Mouse (Mus musculus) E14TG2a.4 (cell line): Measurements from ENCODE around the gene Mast4.

Source experiments
- H3K27me3 ChIP-seq: 2 replicates; pipeline ENCODE4 v1.6.1; 2014; ENCODE audit warnings: low read length, control low read depth; ENCODE audit not compliant: insufficient read depth
- H3K36me3 ChIP-seq: 2 replicates; pipeline ENCODE4 v1.6.1; 2014; ENCODE audit warnings: low read length, control low read depth; ENCODE audit not compliant: insufficient read depth
- H3K4me1 ChIP-seq: replicated peaks from 2 replicates; pipeline ENCODE4 v1.6.1; 2014; ENCODE audit warnings: low read depth, low read length, control low read depth
- H3K4me3 ChIP-seq: replicated peaks from 2 replicates; pipeline ENCODE4 v1.5.1; 2014; ENCODE audit warnings: mild to moderate bottlenecking, low read length
- H3K9me3 ChIP-seq: 2 replicates; pipeline ENCODE4 v1.6.1; 2014; ENCODE audit warnings: low read length, control low read depth
- CTCF ChIP-seq: conservative IDR thresholded peaks from 2 replicates; pipeline ENCODE4 v1.5.1; 2014; ENCODE audit warnings: low read length
- NANOG ChIP-seq: IDR thresholded peaks from 2 replicates; pipeline ENCODE4 v1.6.1; 2014; ENCODE audit warnings: borderline replicate concordance, low read length, mixed read lengths
- POU5F1 ChIP-seq: IDR thresholded peaks from 2 replicates; pipeline ENCODE4 v1.6.1; 2014; ENCODE audit warnings: low read length, borderline replicate concordance

Gene Mast4

GRCm38 (mm10) chr13:102695121-102695905, 639.0 kb downstream of the Mast4 start:
- no peak overlapping the region for H3K4me3 ChIP-seq
- no peaks in the 10 kb centered on the region for H3K27me3 ChIP-seq
- H3K4me1 ChIP-seq, result peaks cover 66% of the 10 kb centered on the region
- no peaks in the 10 kb centered on the region for H3K9me3 ChIP-seq
- TF ChIP-seq NANOG (no peak), CTCF (no peak), POU5F1 (no peak)
- no peaks in the 10 kb centered on the region for H3K36me3 ChIP-seq

DNA sequence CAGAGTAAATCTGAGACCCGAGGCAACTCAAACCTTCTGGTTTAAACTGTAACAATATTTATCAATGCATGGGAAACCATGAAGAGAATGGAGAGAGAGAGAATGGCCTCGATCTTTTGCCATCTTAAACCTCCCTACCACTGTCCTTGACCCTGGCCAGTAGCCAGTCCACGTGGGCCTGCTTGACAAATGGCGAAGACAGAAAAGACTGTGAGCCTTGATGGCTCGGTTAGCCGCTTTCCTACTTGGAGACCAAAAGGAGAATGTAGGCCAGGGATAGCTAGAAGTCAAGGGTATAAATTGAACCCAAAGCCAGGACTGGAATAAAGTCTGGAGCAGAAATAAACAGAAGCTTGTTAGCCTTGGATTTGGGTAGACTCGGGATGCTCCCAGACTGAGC, 640.1 kb downstream of the Mast4 start:
- Histone ChIP-seq H3K27me3 (no peaks in the 10 kb centered on the region), H3K36me3 (no peaks in the 10 kb centered on the region), H3K4me3 (no peak overlapping the region), H3K4me1 (peaks cover 54% of the 10 kb centered on the region), H3K9me3 (no peaks in the 10 kb centered on the region)
- TF ChIP-seq POU5F1, result no peak
- TF ChIP-seq CTCF, result no peak
- no peak for TF ChIP-seq NANOG

- TF ChIP-seq POU5F1, result no peak
- TF ChIP-seq NANOG, result no peak
- no peaks in the 10 kb centered on the region for H3K36me3 ChIP-seq
- H3K27me3 ChIP-seq, result no peaks in the 10 kb centered on the region
- no peaks in the 10 kb centered on the region for H3K9me3 ChIP-seq
- peaks cover 46% of the 10 kb centered on the region for H3K4me1 ChIP-seq
- H3K4me3 ChIP-seq, result no peak within 1 kb of the TSS
These were observed 640.9 kb downstream of the Mast4 start, which contains the start of gene Cd180 for GRCm38 (mm10) chr13:102693341-102693801. TSS of gene Cd180 (plus strand) at chr13:102693558.

DNA sequence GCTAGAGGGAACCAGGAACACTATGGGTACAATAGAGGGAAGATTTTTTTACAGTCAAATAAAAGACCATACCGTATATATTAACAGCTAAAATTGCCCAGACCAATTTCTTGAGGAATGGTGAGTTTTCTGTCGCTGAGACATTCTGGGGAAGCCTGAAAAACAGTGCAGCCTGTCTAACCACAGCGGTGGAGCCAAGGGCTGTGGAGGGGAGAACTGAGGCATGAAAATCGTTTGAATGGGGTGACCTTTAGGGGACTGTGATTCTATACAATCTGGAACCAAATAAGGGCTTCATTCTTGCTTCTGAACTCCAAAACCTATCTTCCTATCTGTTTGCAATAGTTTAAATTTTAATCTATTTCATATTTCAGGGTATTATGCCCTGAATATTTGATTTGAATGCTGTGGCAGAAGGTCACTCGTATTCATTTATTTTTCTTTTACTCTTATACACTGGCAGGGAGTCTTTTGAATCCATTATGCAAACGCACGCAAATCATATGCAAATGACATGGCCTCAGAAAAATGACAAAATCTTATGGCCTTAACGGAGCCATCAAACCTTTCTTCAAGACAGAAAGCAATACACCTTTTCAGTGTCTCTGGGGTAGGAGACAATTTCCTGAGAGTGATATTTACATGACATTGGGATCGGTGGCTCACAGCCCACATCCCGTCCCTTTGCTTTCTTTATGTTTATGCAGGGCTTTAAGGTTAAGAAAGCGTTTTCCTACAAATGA, 642.7 kb downstream of the Mast4 start:
- Histone ChIP-seq H3K9me3 (no peaks in the 10 kb centered on the region), H3K4me1 (peaks cover 33% of the 10 kb centered on the region), H3K36me3 (no peaks in the 10 kb centered on the region), H3K27me3 (no peaks in the 10 kb centered on the region), H3K4me3 (no peak overlapping the region)
- TF ChIP-seq POU5F1 (no peak), CTCF (no peak), NANOG (no peak)

- Histone ChIP-seq H3K27me3 (no peaks in the 10 kb centered on the region), H3K36me3 (no peaks in the 10 kb centered on the region), H3K9me3 (no peaks in the 10 kb centered on the region), H3K4me1 (peaks cover 29% of the 10 kb centered on the region), H3K4me3 (no peak overlapping the region)
- no peak for TF ChIP-seq CTCF
- no peak for TF ChIP-seq POU5F1
- TF ChIP-seq NANOG, result no peak
These were observed 644.1 kb downstream of the Mast4 start for GRCm38 (mm10) chr13:102690184-102690583.

DNA sequence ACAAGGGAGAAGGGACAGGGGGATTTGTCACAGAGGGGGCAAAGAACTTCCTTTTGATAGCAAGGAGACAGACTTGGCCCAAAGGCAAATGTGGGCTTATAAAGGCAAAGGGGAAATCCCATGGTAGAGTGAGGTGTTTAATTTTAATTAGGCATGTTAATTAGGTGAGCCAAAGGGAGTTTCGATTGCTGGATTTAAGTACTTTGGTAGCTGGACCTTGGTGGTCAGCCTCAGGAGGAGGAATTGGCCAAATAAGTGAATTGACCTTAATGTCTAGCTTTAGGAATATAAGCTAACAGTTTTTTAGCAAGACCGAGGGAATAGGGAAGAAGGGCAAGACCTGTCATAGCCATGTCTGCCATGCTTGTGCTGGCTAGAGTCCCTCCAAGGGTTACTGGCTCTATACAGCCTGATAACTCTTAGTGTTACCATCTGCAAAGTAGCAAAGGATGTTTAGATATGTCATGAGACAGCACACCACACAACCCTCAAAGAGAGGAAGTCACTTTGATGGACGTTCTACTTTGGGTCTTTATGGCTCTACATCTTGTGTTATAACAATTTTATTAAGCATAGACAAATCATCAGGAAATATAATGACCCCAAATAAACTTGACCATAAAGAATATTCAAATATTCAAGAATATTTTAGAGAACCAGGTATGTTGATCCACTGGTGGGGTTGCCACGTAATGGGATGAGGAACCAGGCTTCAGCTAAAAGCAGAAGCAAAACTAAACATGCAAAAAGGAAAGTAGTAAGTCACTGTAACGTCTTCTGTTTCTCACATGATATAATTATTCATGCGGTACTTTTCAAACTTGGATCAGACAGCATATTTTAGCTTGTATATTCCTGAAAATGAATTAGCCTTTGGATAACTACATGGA, 644.9 kb downstream of the Mast4 start:
- H3K36me3 ChIP-seq, result no peaks in the 10 kb centered on the region

DNA sequence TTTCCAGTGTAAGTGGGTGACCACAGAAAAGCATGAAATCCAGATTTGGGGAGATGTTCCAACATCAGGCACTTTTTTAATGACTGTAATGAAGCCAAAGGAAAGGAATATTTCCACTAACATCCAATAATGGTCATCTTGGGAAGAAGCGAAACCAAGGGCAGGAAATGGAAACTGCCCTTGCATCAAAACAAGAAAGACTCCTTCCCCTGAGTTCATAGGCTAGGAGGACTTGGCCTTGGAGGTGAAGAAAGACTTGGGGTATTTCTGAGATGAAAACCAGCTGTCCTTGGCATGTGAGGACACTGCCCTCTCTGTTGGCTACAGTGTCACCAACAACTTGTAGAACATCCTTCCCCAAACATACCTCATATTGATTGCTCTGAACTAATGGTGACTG, 646.2 kb downstream of the Mast4 start:
- Histone ChIP-seq H3K4me1 (peaks cover 21% of the 10 kb centered on the region), H3K36me3 (no peaks in the 10 kb centered on the region), H3K4me3 (no peak overlapping the region), H3K27me3 (no peaks in the 10 kb centered on the region), H3K9me3 (no peaks in the 10 kb centered on the region)
- TF ChIP-seq CTCF (no peak), POU5F1 (no peak), NANOG (no peak)

More for the DNA sequence above, 644.9 kb downstream of the Mast4 start:
- H3K4me3 ChIP-seq, result no peak overlapping the region
- no peaks in the 10 kb centered on the region for H3K27me3 ChIP-seq
- peaks cover 26% of the 10 kb centered on the region for H3K4me1 ChIP-seq
- H3K9me3 ChIP-seq, result no peaks in the 10 kb centered on the region
- TF ChIP-seq POU5F1 (no peak), CTCF (no peak), NANOG (no peak)

DNA sequence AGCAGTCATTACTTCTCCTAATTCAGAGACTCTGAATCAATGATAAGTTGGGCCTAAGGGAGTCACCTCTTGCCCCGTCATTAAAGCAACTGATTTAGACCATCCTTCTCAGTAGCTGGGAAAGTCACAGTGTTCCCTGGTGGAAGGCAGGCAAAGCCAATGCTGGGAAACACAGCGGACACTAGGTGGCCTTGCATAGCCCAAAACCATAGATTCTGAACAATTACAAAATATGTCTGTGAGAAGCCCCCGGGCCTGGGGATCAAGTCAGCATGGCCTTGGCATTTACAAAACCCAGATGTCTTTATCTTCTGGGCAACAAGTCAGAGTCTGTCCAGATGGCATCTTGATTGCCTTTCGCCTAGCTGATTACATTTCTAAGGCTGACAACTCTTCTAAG, 649.4 kb downstream of the Mast4 start:
- TF ChIP-seq NANOG (no peak), POU5F1 (no peak), CTCF (no peak)
- H3K4me1 ChIP-seq, result no peaks in the 10 kb centered on the region
- H3K27me3 ChIP-seq, result no peaks in the 10 kb centered on the region
- no peaks in the 10 kb centered on the region for H3K36me3 ChIP-seq
- no peak overlapping the region for H3K4me3 ChIP-seq
- no peaks in the 10 kb centered on the region for H3K9me3 ChIP-seq
